Mouse (Mus musculus) liver, embryonic 14.5 days (tissue): ENCODE measurements around the gene Rho.

Experiments used
- CTCF ChIP-seq: IDR thresholded peaks from 2 replicates; pipeline ENCODE4 v1.5.1; 2016; ENCODE audit warnings: antibody characterized with exemption, low read depth, control low read depth
- EP300 ChIP-seq: IDR thresholded peaks from 2 replicates; pipeline ENCODE4 v1.6.1; 2016; ENCODE audit warnings: antibody characterized with exemption, low read depth

DNA sequence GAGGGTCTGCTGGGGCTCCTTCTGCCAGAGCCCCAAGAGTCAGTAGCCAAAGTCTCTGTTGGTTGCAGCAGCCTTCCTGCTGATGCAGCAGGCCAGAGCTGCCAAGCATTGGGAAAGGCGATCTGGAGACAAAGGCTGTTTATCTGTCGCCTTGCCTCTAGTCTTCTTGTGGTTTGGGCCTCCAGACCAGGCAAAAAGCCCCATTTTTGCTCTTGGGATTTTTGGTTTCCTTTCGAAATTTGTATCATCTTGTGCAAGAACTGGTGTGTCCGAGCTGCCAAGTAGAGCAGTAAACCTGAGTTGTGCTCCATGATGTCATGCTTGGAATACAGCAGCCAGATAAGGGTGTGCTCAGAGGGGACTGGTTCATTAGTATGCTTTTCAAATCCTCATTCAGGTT is 34.4 kb upstream of the Rho start:
- TF ChIP-seq CTCF (no peak), EP300 (no peak)
